Mouse (Mus musculus) liver, embryonic 12.5 days (tissue): ENCODE measurements at regions not wholly inside any gene's neighbourhood (a gene's known extent, or its start where the extent isn't known, plus 50 kb on each side); places are given as distances from the start of the nearest gene placed in this dataset.

Experiments
- ATAC-seq: fragments of 200-750 bp; cut with Nextera tagmentation; 2 replicates; pipeline ENCODE4 v1.8.0; 2017; ENCODE audit warnings: moderate number of reproducible peaks, mild to moderate bottlenecking, moderate library complexity
- H3K27ac ChIP-seq: fragments of 300-500 bp; sonication (generic); 2 replicates; pipeline ENCODE4 v1.5.1; 2016; ENCODE audit warnings: mild to moderate bottlenecking
- H3K27me3 ChIP-seq: fragments of 300-500 bp; sonication (generic); replicated peaks from 2 replicates; pipeline ENCODE4 v1.6.1; 2016; ENCODE audit warnings: mild to moderate bottlenecking, moderate library complexity
- H3K36me3 ChIP-seq: fragments of 300-500 bp; sonication (generic); 2 replicates; pipeline ENCODE4 v1.6.1; 2016; ENCODE audit warnings: mild to moderate bottlenecking, moderate library complexity
- H3K4me1 ChIP-seq: fragments of 300-500 bp; sonication (generic); 2 replicates; pipeline ENCODE4 v1.6.1; 2016
- H3K4me2 ChIP-seq: fragments of 300-500 bp; sonication (generic); 2 replicates; pipeline ENCODE4 v1.6.1; 2016; ENCODE audit warnings: mild to moderate bottlenecking, moderate library complexity
- H3K4me3 ChIP-seq: fragments of 300-500 bp; sonication (generic); 2 replicates; pipeline ENCODE4 v1.5.1; 2016; ENCODE audit warnings: mild to moderate bottlenecking, moderate library complexity
- H3K9ac ChIP-seq: fragments of 300-500 bp; sonication (generic); 2 replicates; pipeline ENCODE4 v1.6.1; 2016; ENCODE audit warnings: mild to moderate bottlenecking, moderate library complexity
- H3K9me3 ChIP-seq: fragments of 300-500 bp; sonication (generic); replicated peaks from 2 replicates; pipeline ENCODE4 v1.6.1; 2016; ENCODE audit warnings: mild to moderate bottlenecking, moderate library complexity
- WGBS: fragments of 180-500 bp; shearing (Covaris S2); methylation state at CpG from one replicate; pipeline ENCODE4 v1.1.7; 2016; ENCODE audit not compliant: insufficient replicate concordance; 5-methylcytosine and 5-hydroxymethylcytosine counted together

DNA sequence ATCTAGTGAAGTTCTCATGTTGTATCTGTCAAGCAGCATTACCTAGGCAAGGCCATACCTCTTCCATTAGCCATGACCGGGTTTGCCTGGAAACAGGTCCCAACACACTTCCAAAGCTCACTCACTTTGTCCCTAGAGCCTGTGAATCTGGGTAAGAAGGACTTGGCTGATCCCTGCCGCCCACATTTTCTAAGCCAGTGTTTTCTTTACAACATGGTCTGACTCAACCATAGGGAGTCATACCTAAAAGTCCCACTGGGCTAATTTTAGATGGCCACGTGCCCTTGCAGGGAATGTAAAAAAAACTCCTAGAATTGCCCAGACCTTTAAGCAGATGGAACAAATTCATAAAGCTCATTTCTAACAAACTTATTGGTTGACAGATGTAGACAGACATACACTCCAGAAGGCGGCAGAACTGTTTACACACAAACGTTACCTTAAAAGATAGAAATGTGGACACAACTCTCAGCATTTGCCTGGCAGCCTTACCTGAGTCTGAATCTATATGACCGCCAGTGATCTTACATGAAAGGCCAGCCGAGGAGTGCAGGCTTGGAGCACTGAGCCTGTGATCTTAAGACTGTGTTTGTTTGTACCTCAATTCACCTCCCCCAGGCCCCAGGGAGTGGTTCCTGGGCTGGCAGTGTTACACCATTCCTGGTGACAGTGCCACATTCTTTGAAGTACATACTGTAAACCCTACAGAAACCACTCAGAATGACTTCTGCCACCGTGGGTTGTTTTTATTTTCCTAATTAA, 356.4 kb downstream of the Hs3st3b1 start:
- 0 out of 2 replicates have a peak, but pooled peaks cover 4% of the 10 kb centered on the region for H3K9me3 ChIP-seq
- 59% methylated on average over 8 of the region's 8 CpGs for WGBS
- H3K9ac ChIP-seq = no peak overlapping the region
- no peaks in the 10 kb centered on the region for H3K4me1 ChIP-seq
- no peaks in the 10 kb centered on the region for H3K27me3 ChIP-seq
- H3K4me3 ChIP-seq = no peak overlapping the region
- H3K36me3 ChIP-seq = no peaks in the 10 kb centered on the region
- no peak for ATAC-seq
- no peak overlapping the region for H3K4me2 ChIP-seq
- no peak overlapping the region for H3K27ac ChIP-seq

DNA sequence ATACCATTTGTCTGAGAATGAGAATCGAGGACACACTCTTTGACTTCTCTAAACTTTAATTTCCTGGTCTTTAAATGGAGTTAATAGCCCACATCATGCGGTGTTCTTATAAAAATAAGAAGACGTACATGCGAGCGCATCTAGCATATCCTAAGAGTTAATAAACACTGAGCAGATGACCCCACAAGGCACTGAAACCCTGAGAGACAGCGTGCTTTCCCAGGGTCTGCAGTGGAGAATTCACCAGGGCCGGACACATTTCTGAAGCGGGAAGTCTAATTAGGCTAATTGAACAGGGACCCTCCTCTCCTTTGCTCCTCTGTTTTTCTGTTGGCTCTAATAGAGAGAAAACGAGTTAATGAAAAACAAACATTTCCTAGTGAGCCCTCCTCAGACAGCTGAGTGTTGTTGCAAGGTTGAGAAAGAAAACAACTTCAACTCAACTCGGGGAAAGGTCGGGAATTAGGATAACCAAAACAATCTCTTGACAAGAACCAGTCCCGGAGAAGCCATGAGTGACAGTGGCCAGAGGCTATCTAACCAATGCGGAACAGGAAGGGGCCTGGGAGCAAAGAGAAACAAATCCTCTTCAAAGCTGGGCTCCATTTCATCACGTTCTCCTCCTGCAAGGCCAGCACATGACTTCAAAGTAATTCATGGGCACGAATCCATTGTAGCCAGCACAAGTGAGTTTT, 352.2 kb downstream of the Hs3st3b1 start:
- no peak overlapping the region for H3K4me2 ChIP-seq
- H3K9me3 ChIP-seq = no peaks in the 10 kb centered on the region
- no peaks in the 10 kb centered on the region for H3K27me3 ChIP-seq
- H3K36me3 ChIP-seq = no peaks in the 10 kb centered on the region
- H3K27ac ChIP-seq = no peak overlapping the region
- no peak overlapping the region for H3K4me3 ChIP-seq
- H3K4me1 ChIP-seq = no peaks in the 10 kb centered on the region
- no peak for ATAC-seq
- no peak overlapping the region for H3K9ac ChIP-seq
- whole genome bisulfite sequencing = 49% methylated on average over 15 of the region's 15 CpGs

DNA sequence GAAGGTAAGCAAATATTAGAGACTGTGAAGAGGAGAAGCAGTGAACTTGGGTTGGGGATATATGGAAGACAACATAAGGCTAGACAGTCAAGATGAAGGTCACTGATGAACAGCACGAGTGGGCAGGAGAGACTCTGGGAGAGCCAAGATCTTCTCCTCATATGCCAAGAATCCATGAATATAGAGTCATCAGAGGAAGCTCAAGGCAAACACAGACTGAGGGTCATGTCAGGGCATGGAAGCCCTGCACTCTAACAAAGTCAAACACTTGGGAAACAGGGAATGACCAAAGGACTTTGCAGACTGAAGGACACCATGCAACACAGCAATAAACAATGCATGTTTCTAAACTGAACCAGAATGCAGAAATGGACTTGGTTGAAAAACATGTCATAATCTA, 351.4 kb downstream of the Hs3st3b1 start:
- H3K36me3 ChIP-seq = no peaks in the 10 kb centered on the region
- ATAC-seq = no peak
- 50% methylated on average over 1 of the region's 1 CpGs for WGBS
- H3K9me3 ChIP-seq = no peaks in the 10 kb centered on the region
- H3K4me2 ChIP-seq = no peak overlapping the region
- no peak overlapping the region for H3K27ac ChIP-seq
- no peaks in the 10 kb centered on the region for H3K27me3 ChIP-seq
- H3K4me1 ChIP-seq = no peaks in the 10 kb centered on the region
- no peak overlapping the region for H3K9ac ChIP-seq
- H3K4me3 ChIP-seq = no peak overlapping the region

DNA sequence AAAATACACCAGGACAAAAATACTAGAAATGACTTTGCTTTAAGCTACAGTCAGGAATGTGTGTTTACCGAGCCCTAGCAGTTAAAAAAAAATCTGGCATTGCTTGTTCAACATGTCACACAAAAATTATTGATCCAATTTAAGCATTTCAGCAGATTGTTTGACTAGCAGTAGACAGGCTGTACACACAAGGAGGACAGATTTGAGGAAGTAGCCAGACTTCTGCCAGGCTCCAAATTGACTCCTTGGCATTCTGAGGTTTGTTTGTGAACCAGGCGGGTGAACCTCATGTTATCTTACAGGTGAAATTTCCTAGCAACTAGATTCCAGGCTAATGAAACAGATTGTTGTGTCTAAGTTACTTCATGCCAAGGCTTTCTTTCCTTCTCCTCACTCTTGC, 348.8 kb downstream of the Hs3st3b1 start:
- no peak overlapping the region for H3K9ac ChIP-seq
- H3K4me2 ChIP-seq = no peak overlapping the region
- no peak overlapping the region for H3K4me3 ChIP-seq
- no peaks in the 10 kb centered on the region for H3K4me1 ChIP-seq
- WGBS = 47% methylated on average over 2 of the region's 2 CpGs
- H3K27me3 ChIP-seq = no peaks in the 10 kb centered on the region
- no peak for ATAC-seq
- H3K27ac ChIP-seq = no peak overlapping the region
- H3K36me3 ChIP-seq = no peaks in the 10 kb centered on the region
- H3K9me3 ChIP-seq = no peaks in the 10 kb centered on the region

DNA sequence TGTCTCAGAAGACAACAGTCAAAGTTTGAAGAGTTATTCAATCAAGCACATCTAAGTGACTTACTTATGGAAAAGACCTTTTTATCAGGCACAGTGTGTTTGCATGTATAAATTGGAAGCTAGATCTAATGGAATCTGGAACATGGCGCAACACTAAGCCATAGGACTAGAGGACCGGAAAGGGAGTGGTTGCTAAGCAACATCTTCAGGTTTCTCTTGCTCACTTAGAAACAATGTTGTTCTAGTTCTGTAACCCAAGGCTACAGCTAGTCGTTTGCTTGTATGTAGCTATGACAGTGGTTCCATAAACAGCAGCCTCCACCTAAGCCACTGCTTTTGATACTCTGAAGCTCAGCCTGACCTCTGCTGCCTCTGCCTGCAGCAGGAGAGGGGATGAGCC, 338.8 kb downstream of the Hs3st3b1 start:
- H3K4me1 ChIP-seq = no peaks in the 10 kb centered on the region
- no peaks in the 10 kb centered on the region for H3K27me3 ChIP-seq
- no peak overlapping the region for H3K4me3 ChIP-seq
- no peak overlapping the region for H3K27ac ChIP-seq
- H3K4me2 ChIP-seq = no peak overlapping the region
- WGBS = 59% methylated on average over 3 of the region's 3 CpGs
- H3K9ac ChIP-seq = no peak overlapping the region
- no peak for ATAC-seq
- H3K9me3 ChIP-seq = no peaks in the 10 kb centered on the region
- no peaks in the 10 kb centered on the region for H3K36me3 ChIP-seq

DNA sequence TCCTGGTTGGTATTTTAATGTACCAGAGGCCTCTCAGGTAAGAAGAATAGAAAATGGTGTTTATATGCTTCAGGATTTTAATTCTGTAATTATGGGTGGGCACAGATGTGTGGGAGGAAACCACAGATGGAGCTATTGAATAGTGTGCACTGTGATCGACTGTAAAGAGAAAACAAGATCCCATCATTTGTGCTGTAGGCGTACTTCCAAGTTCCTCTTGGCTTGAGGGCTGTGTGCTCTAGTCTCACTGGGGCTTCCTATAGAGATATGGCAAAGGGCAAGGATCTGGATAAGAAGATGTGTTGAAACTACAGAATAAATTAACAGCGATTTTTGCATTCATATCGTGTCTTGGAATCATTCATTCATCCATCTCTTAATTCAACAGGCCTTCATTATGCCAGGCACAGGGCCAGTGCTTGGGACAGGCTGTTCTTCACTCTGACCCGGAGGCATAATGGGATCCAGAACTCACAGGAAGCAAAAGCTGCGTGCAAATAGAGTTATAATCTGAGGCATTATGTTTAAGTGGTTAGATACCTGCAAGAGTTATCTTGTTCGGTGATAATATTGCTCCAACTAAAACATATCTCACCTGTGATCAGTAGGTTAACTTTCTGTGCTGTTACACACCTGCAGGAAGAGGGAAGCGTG, 336.7 kb downstream of the Hs3st3b1 start:
- 69% methylated on average over 8 of the region's 8 CpGs for WGBS
- no peak for ATAC-seq
- Histone ChIP-seq H3K9ac (no peak overlapping the region), H3K27me3 (no peaks in the 10 kb centered on the region), H3K36me3 (no peaks in the 10 kb centered on the region), H3K4me3 (no peak overlapping the region), H3K27ac (no peak overlapping the region), H3K4me2 (no peak overlapping the region), H3K9me3 (no peaks in the 10 kb centered on the region), H3K4me1 (no peaks in the 10 kb centered on the region)

DNA sequence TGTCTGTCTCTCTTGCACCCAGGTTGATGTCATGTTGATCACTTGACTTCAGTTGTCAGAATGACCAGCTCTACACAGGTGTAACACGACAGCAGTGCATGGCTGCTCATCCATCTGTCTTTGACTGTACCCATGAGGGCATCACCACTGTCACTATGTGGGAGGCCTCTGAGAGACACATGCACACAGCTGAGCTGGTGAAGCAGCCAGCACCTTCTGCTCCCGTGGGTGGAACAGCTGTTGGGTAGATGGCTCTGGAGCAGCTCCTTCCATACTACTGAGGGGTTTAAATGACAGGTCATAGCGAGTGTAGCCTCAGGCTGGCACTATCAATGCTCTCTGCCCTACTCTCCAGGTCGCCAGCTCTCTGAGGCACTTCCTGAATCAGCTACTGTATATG, 301.9 kb downstream of the Hs3st3b1 start:
- H3K4me3 ChIP-seq = no peak overlapping the region
- H3K4me2 ChIP-seq = no peak overlapping the region
- no peaks in the 10 kb centered on the region for H3K36me3 ChIP-seq
- H3K9me3 ChIP-seq = no peaks in the 10 kb centered on the region
- H3K27me3 ChIP-seq = no peaks in the 10 kb centered on the region
- H3K27ac ChIP-seq = no peak overlapping the region
- ATAC-seq = no peak
- no peak overlapping the region for H3K9ac ChIP-seq
- no peaks in the 10 kb centered on the region for H3K4me1 ChIP-seq
- WGBS = 51% methylated on average over 4 of the region's 4 CpGs

DNA sequence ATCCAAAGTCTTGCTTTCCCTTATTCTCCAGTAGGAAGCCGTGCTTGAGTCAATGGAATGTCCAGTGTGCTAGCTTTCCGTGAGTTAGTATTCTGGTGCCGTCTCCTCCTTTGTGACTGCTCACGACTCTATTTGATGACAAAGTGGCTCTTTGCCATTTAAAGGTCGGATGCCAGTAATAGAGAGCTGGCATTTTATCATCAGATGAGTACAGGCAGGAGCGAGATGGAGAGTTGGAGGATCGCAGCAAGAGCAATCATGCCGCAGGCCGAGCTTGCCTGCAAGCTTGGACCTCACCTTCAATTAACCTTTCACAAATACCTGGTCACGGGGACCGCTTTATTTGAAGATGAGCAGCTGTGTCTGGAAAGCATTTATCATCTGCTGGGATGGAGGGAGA, 291.8 kb downstream of the Hs3st3b1 start:
- Histone ChIP-seq H3K27ac (no peak overlapping the region), H3K4me3 (no peak overlapping the region), H3K4me2 (no peak overlapping the region), H3K36me3 (no peaks in the 10 kb centered on the region), H3K4me1 (no peaks in the 10 kb centered on the region), H3K9me3 (no peaks in the 10 kb centered on the region), H3K9ac (no peak overlapping the region), H3K27me3 (no peaks in the 10 kb centered on the region)
- ATAC-seq = no peak
- 73% methylated on average over 11 of the region's 11 CpGs for WGBS

DNA sequence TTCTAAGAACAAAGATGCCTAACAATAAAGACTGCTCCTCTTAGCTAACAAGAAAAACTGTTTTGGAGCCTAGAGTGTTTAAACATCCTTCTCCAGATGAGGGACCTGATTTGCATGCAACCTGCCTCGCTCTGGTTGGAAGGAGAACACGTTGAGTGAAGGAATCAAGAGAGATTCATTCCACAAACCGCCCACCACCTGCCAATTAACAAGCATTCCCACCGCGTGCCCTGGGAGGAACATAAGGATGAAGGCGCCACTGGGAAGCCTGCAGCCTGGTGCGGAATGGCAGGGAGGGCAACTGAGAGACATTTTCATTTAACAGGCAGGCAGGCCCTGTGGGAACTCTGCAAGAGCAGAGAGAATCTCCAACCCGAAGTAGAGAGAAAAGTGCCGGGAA, 265.0 kb downstream of the Hs3st3b1 start:
- 0 out of 2 replicates have a peak, but pooled peaks cover 3% of the 10 kb centered on the region for H3K9me3 ChIP-seq
- no peak overlapping the region for H3K9ac ChIP-seq
- H3K4me3 ChIP-seq = no peak overlapping the region
- ATAC-seq = no peak
- no peaks in the 10 kb centered on the region for H3K27me3 ChIP-seq
- H3K4me1 ChIP-seq = no peaks in the 10 kb centered on the region
- no peak overlapping the region for H3K4me2 ChIP-seq
- no peaks in the 10 kb centered on the region for H3K36me3 ChIP-seq
- WGBS = 66% methylated on average over 9 of the region's 9 CpGs
- H3K27ac ChIP-seq = no peak overlapping the region

DNA sequence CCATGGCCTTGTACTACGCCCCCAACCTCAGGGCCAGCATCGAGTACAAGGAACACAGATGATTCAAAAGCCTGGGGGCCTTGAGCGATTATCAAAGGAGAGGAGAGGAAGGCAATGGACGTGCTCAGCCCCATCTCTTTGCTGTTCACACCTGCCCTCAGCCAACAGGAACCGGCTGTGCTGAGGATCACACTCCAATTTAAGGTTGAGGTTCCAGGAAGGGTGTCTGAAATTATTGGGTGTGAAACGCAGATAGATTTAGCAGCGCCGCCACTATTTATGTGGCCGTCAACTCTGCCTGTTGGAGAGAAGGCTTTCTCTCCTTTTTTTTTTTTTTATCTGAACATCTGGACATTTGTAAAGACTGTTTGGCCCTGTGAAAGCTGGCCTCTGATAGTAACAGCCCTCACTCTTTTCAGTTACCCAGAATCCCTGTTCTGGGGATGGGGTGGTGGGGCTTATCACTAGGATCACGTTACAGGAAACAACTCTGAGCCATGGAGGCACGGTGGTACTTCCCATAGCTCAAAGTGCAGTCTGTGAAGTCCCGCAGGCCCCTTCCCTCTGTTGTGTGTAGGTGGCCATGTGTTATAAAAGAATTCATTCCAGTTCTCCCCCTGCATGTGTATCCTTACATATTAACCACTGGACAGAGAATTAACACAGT, 256.7 kb downstream of the Hs3st3b1 start:
- WGBS = 46% methylated on average over 12 of the region's 12 CpGs
- no peaks in the 10 kb centered on the region for H3K4me1 ChIP-seq
- no peak overlapping the region for H3K9ac ChIP-seq
- H3K9me3 ChIP-seq = no peaks in the 10 kb centered on the region
- H3K27ac ChIP-seq = no peak overlapping the region
- no peaks in the 10 kb centered on the region for H3K36me3 ChIP-seq
- H3K4me2 ChIP-seq = no peak overlapping the region
- no peak for ATAC-seq
- H3K27me3 ChIP-seq = no peaks in the 10 kb centered on the region
- H3K4me3 ChIP-seq = no peak overlapping the region

DNA sequence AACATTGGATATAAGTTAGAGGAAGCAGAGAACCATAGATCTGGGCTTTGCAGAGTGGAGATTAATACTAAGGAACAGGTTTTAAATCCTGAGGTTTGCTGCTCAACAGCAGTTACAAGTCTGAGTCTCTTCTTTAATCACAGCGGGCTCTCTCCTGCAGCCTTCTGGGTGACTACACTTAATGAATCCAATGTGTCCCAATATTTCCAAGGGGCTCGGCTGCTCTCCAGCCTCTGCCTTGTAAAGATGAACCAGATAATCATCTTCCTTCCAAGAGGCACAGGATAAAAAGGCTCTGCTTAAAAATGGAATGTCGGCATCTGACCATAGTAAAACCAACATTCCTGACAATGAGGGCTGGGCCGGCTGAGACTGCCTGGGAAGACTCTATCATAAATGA, 251.6 kb downstream of the Hs3st3b1 start:
- no peak overlapping the region for H3K4me3 ChIP-seq
- H3K36me3 ChIP-seq = no peaks in the 10 kb centered on the region
- no peak overlapping the region for H3K27ac ChIP-seq
- no peak overlapping the region for H3K9ac ChIP-seq
- no peak overlapping the region for H3K4me2 ChIP-seq
- no peak for ATAC-seq
- no peaks in the 10 kb centered on the region for H3K27me3 ChIP-seq
- H3K4me1 ChIP-seq = no peaks in the 10 kb centered on the region
- WGBS = 72% methylated on average over 4 of the region's 4 CpGs
- no peaks in the 10 kb centered on the region for H3K9me3 ChIP-seq

DNA sequence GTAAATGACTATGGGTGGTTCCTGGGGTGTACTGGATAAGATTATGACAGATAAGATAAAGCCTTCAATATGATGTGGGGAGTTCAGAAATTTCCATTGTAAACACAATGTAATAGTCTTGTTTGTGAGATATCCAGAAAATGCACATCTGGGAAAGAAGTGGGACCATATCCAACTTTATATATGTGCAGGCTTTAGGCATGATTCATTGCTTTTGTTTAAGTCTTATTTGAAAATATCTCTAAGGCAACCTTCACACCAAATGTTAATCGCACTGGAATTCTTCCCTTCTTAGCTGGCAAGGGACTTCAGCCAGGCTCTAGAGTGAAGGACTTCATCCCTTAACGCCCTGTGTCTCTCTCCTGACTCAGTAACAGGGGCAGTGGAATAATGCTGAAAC, 250.3 kb downstream of the Hs3st3b1 start:
- no peak overlapping the region for H3K27ac ChIP-seq
- H3K27me3 ChIP-seq = peaks cover 6% of the 10 kb centered on the region; the same call in 1 of the 2 replicates
- no peaks in the 10 kb centered on the region for H3K4me1 ChIP-seq
- no peaks in the 10 kb centered on the region for H3K9me3 ChIP-seq
- no peaks in the 10 kb centered on the region for H3K36me3 ChIP-seq
- no peak overlapping the region for H3K4me2 ChIP-seq
- ATAC-seq = no peak
- H3K9ac ChIP-seq = no peak overlapping the region
- H3K4me3 ChIP-seq = no peak overlapping the region
- WGBS = 57% methylated on average over 2 of the region's 2 CpGs
